Mouse (Mus musculus) monocyte, adult 2 months (primary cell): ENCODE results near the gene Mpnd.

Source experiments
- DNase-seq, 2 experiments: peaks; one replicate each; pipeline ENCODE4 v3.0.0; 2022; ENCODE audit warnings: low spot score in 2 of 2, low read depth in 1 of 2

The Mpnd gene

GRCm38 (mm10) chr17:56005415-56006061, at the start of gene Mpnd, which contains the start of gene Stap2:
TSS of gene Mpnd (plus strand) at chr17:56005711.
TSS of gene Stap2 (minus strand) at chr17:56005584.
- DNase-seq: no peak

- no peak for DNase-seq
Measured at GRCm38 (mm10) chr17:55956129-55956528, 49.4 kb upstream of the Mpnd start.

- no peak for DNase-seq
Measured at GRCm38 (mm10) chr17:55956591-55956990, 48.9 kb upstream of the Mpnd start.

GRCm38 (mm10) chr17:55957168-55957567, 48.3 kb upstream of the Mpnd start:
- peak in 1 of 2 experiments; percentile 49 for DNase-seq

GRCm38 (mm10) chr17:55957726-55958583, 47.6 kb upstream of the Mpnd start:
- no peak for DNase-seq

- DNase-seq: no peak
Measured at GRCm38 (mm10) chr17:55958584-55958886, 47.0 kb upstream of the Mpnd start.

- peak; percentile 85 to 88 for DNase-seq
Measured at GRCm38 (mm10) chr17:55958918-55959728, 46.4 kb upstream of the Mpnd start, which contains the start of gene Yju2. TSS of gene Yju2 (plus strand) at chr17:55959099.

GRCm38 (mm10) chr17:55959946-55960740, 45.4 kb upstream of the Mpnd start:
- DNase-seq: no peak

- no peak for DNase-seq
Measured at GRCm38 (mm10) chr17:55960791-55961190, 44.7 kb upstream of the Mpnd start.

- no peak for DNase-seq
Measured at GRCm38 (mm10) chr17:55961631-55962030, 43.9 kb upstream of the Mpnd start.

GRCm38 (mm10) chr17:55963171-55963570, 42.3 kb upstream of the Mpnd start:
- no peak for DNase-seq

GRCm38 (mm10) chr17:55964496-55964895, 41.0 kb upstream of the Mpnd start:
- no peak for DNase-seq

GRCm38 (mm10) chr17:55964996-55965395, 40.5 kb upstream of the Mpnd start:
- DNase-seq: no peak

- DNase-seq: no peak
Measured at GRCm38 (mm10) chr17:55967186-55967585, 38.3 kb upstream of the Mpnd start.

GRCm38 (mm10) chr17:55968210-55968609, 37.3 kb upstream of the Mpnd start:
- no peak for DNase-seq

- DNase-seq: no peak
Measured at GRCm38 (mm10) chr17:55969560-55969959, 36.0 kb upstream of the Mpnd start.

GRCm38 (mm10) chr17:55969966-55970891, 35.3 kb upstream of the Mpnd start, which contains the start of gene Shd:
TSS of gene Shd (plus strand) at chr17:55970467.
- DNase-seq: no peak

GRCm38 (mm10) chr17:55971453-55971852, 34.1 kb upstream of the Mpnd start:
- no peak for DNase-seq

- peak in 1 of 2 experiments; percentile 51 for DNase-seq
Measured at GRCm38 (mm10) chr17:55976255-55976862, 29.2 kb upstream of the Mpnd start.
